Mouse (Mus musculus) urinary bladder, postnatal 4 days (tissue): ENCODE results near the gene Tmem150a.

Source experiments
- DNase-seq, 2 experiments: peaks; one replicate each; pipeline ENCODE4 v3.0.0; 2021 to 2022; ENCODE audit warnings: low spot score in 2 of 2

The Tmem150a gene

GRCm38 (mm10) chr6:72399967-72400366, 44.7 kb downstream of the Tmem150a start:
- no peak for DNase-seq

DNA sequence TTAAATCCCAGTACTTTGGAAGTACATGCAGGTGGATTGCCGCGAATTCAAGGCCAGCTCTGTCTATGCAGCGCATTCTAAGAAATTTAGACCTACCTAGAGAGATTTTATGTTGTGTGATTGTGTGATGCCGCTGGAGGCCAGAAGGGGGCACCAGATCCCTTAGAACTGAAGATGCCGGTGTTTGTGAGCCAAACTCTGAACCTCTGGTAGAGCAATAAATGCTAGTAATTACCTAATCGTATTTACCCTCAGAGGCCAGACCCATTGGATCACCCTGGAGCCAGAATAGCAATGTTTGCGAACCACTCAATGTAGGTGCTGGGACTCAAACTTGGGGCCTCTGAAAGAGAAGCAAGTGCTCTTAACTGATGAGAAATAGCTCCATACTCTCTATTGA, 46.6 kb downstream of the Tmem150a start:
- peak; percentile 56 to 76 for DNase-seq

GRCm38 (mm10) chr6:72405356-72405755, 50.1 kb downstream of the Tmem150a start:
- DNase-seq = no peak

DNA sequence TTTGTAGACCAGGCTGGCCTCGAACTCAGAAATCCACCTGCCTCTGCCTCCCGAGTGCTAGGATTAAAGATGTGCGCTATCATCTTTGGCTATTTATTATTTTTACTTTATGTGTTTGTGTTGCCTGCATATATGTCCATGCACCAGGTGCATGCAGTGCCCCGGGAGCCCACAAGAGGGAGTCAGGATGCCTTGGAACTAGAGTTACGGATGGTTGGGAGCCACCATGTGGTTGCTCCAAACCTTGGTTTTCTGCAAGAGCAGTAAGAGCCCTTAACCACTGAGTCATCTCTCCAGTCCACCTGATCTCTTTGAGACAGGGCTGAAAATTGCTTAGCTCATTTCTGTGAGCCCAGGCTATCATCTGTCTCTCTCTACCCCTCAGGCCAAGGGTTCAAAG, 51.9 kb downstream of the Tmem150a start:
- DNase-seq = peak; percentile 70 to 85
